Mouse (Mus musculus) hindbrain, embryonic 14.5 days (tissue): ENCODE data around the gene Usp15. TPM values are rescaled to one million over a fixed set of nuclear protein-coding genes. Genes with fewer than 3 reads are reported as not detected.

Source experiments
- ATAC-seq: fragments of 200-750 bp; cut with Nextera tagmentation; 2 replicates; pipeline ENCODE4 v1.8.0; 2017; ENCODE audit warnings: moderate number of reproducible peaks, mild to moderate bottlenecking, moderate TSS enrichment, moderate library complexity; ENCODE audit not compliant: low FRiP score
- DNase-seq: peaks from one replicate; pipeline ENCODE4 v3.0.0-alpha.2; 2015; ENCODE audit warnings: low spot score
- H3K27ac ChIP-seq: fragments of 300-500 bp; sonication (generic); 2 replicates; pipeline ENCODE4 v1.5.1; 2014; ENCODE audit warnings: mild to moderate bottlenecking, moderate library complexity
- H3K27me3 ChIP-seq: fragments of 300-500 bp; sonication (generic); 2 replicates; pipeline ENCODE4 v1.6.1; 2014; ENCODE audit warnings: mild to moderate bottlenecking, low read length, mixed read lengths; ENCODE audit not compliant: control insufficient read depth, insufficient read depth
- H3K36me3 ChIP-seq: fragments of 300-500 bp; sonication (generic); replicated peaks from 2 replicates; pipeline ENCODE4 v1.6.1; 2014; ENCODE audit not compliant: control insufficient read depth, insufficient read depth
- H3K4me1 ChIP-seq: fragments of 300-500 bp; sonication (generic); replicated peaks from 2 replicates; pipeline ENCODE4 v1.6.1; 2014; ENCODE audit warnings: antibody characterized with exemption, low read length, mixed read lengths; ENCODE audit not compliant: control insufficient read depth, insufficient read depth
- H3K4me2 ChIP-seq: fragments of 300-500 bp; sonication (generic); replicated peaks from 2 replicates; pipeline ENCODE4 v1.6.1; 2014; ENCODE audit warnings: mild to moderate bottlenecking, moderate library complexity
- H3K4me3 ChIP-seq: fragments of 300-500 bp; sonication (generic); replicated peaks from 2 replicates; pipeline ENCODE4 v1.5.1; 2014; ENCODE audit warnings: mild to moderate bottlenecking, low read length
- H3K9ac ChIP-seq: fragments of 300-500 bp; sonication (generic); 2 replicates; pipeline ENCODE4 v1.6.1; 2014
- H3K9me3 ChIP-seq: fragments of 300-500 bp; sonication (generic); 2 replicates; pipeline ENCODE4 v1.6.1; 2016; ENCODE audit warnings: low read length; ENCODE audit not compliant: control insufficient read depth
- WGBS: fragments of 180-500 bp; shearing (Covaris S2); extraction: QIAGEN DNeasy Blood & Tissue Kit; methylation state at CpG from one replicate; pipeline ENCODE4 v1.1.7; 2014; 5-methylcytosine and 5-hydroxymethylcytosine counted together
- microRNA-seq: library from miRNA; unstranded; fragments of <30 nt; microRNA quantifications from one replicate; pipeline ENCODE4, GENCODE M21; 2016
- polyA plus RNA-seq: library from polyadenylated mRNA; unstranded; fragments of >200 nt; fragmentation: Nextera tagmentation; extraction: Ambion mirVana; gene quantifications from 2 replicates; pipeline ENCODE4 v1.2.1, GENCODE M21; 2014

Usp15 gene
- polyA plus RNA-seq, 1 experiment from 2014 or later: 99.7 TPM

DNA sequence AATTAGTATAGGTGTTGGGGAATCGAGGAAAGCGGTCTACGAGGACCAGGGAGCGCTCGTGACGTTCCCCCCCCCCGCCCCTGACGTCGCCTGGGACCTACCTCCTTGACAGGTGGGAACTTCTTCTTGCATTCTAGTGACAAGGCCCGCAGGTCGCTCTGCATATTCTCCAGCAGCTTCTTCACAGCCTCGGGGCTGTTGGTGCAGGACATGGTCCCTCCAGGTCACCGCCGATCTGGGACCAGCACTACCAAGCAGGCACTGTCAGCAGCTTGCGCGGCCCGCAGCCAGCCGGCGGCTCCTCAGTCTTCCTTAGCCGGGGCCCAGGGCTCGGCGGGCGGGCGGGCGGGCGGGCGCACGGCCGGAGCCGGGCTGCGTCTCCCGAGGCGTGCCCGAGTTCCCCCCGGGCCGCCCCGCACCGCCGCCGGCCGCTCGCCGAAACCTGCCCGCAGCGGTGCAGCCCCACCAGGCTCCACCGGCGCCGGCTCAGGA lies 121.0 kb downstream of the Usp15 start:
- H3K9me3 ChIP-seq: no peaks in the 10 kb centered on the region
- H3K4me2 ChIP-seq: peak overlapping the region; percentile 83
- H3K36me3 ChIP-seq: no peaks in the 10 kb centered on the region; the same call in 1 of the 2 replicates
- under 1% methylated on average over 47 of the region's 48 CpGs for WGBS
- peak overlapping the region; percentile 75 for H3K27ac ChIP-seq
- peak; percentile 69; the same call in 1 of the 2 replicates for ATAC-seq
- H3K9ac ChIP-seq: peak overlapping the region; percentile 94
- H3K27me3 ChIP-seq: no peaks in the 10 kb centered on the region; the same call in 1 of the 2 replicates
- H3K4me3 ChIP-seq: peak overlapping the region; percentile 98
- peaks cover 14% of the 10 kb centered on the region for H3K4me1 ChIP-seq
- no peak for DNase-seq

DNA sequence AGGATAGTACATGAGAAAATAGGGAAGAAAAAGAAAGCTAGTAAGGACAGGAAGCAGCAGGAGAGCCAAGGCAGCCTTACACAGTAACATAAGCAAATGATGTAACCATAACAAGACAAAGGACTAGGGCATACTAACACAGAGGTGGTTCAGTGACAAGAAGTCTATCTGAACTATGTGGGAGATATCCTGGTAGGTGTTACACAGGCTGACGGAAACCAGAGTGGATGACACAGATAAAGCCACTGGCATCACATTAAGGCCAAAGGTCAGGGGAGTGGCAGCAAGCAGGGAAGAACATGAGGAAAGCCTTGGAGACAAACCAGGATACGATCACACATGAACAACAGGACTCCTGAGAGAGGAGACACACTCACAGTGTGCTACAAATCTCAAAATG lies 124.8 kb downstream of the Usp15 start:
- 93% methylated on average over 2 of the region's 2 CpGs for WGBS
- no peak overlapping the region for H3K4me3 ChIP-seq
- no peak for ATAC-seq

DNA sequence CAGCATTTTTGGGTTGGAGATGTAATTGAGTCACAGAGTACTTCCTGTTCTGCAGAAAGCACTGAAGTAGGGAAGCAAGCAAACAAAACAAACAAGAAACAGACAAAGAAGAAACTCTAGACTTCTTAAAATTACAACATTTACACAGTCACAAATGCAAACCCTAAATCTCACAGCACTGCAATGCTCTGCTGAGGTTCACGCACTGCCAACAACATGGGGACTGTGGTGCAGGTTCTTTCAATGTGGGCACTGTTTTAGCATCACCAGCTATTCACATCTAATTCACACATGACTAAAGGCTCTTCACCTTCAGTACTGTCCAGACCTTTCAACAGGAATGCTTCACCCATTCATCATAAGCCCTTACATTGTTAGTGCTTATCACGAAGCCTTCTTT lies 133.8 kb downstream of the Usp15 start:
- Histone ChIP-seq H3K4me2 (no peak overlapping the region), H3K9ac (no peak overlapping the region), H3K27me3 (no peaks in the 10 kb centered on the region), H3K27ac (no peak overlapping the region), H3K4me3 (no peak overlapping the region), H3K9me3 (no peaks in the 10 kb centered on the region), H3K36me3 (peaks cover 6% of the 10 kb centered on the region), H3K4me1 (no peaks in the 10 kb centered on the region)
- 93% methylated on average over 2 of the region's 2 CpGs for WGBS
- no peak for DNase-seq
- ATAC-seq: no peak

More for the DNA sequence above, 124.8 kb downstream of the Usp15 start:
- Histone ChIP-seq H3K9ac (no peak overlapping the region), H3K4me2 (no peak overlapping the region), H3K36me3 (peaks cover 5% of the 10 kb centered on the region; the same call in 1 of the 2 replicates), H3K27me3 (no peaks in the 10 kb centered on the region), H3K27ac (no peak overlapping the region), H3K9me3 (no peaks in the 10 kb centered on the region), H3K4me1 (peaks cover 13% of the 10 kb centered on the region)
- DNase-seq: no peak

DNA sequence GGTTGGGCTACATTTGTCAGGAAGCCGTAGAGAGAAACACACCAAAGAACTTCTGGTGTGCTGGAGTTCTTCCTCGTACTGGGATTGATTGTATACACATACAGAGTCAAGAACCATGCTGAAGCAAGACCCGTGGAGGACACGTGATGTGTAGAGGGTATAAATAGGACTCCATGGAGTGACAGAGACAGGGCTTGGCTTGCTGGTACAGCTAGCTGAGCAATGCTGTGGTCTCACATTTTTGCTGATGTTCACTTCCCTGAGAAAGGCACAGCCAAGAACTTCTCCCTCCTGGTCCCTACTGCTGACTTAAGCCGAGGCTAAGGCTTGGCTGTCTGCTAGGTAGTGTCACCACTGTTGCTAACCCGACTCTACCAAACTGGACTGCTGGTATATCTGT lies 136.0 kb downstream of the Usp15 start:
- ATAC-seq: no peak
- no peaks in the 10 kb centered on the region for H3K27me3 ChIP-seq
- H3K36me3 ChIP-seq: peaks cover 8% of the 10 kb centered on the region
- no peaks in the 10 kb centered on the region for H3K4me1 ChIP-seq
- H3K4me3 ChIP-seq: no peak overlapping the region
- no peak for DNase-seq
- WGBS: 94% methylated on average over 6 of the region's 6 CpGs
- H3K27ac ChIP-seq: no peak overlapping the region
- no peak overlapping the region for H3K4me2 ChIP-seq
- no peaks in the 10 kb centered on the region for H3K9me3 ChIP-seq
- no peak overlapping the region for H3K9ac ChIP-seq

DNA sequence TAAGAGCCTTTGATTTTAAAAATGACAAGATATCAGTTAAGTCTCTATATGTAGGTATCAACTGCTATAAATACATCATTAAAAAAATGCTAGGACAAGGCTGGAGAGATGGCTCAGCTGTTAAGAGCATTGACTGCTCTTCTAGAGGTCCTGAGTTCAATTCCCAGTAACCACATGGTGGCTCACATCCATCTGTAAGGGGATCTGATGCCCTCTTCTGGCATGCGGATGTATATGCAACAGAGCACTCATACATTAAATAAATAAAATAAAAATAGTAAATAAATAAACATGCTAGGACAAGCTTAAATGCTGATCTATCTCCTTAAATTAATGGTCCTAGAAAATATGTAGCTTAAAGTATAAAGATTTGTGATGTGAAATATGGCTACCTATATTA lies 139.7 kb downstream of the Usp15 start:
- Histone ChIP-seq H3K4me1 (no peaks in the 10 kb centered on the region), H3K27ac (no peak overlapping the region), H3K9me3 (no peaks in the 10 kb centered on the region), H3K36me3 (peaks cover 8% of the 10 kb centered on the region), H3K4me2 (no peak overlapping the region), H3K4me3 (no peak overlapping the region), H3K27me3 (no peaks in the 10 kb centered on the region), H3K9ac (no peak overlapping the region)
- no peak for ATAC-seq
- 90% methylated on average over 1 of the region's 1 CpGs for WGBS
- DNase-seq: no peak

DNA sequence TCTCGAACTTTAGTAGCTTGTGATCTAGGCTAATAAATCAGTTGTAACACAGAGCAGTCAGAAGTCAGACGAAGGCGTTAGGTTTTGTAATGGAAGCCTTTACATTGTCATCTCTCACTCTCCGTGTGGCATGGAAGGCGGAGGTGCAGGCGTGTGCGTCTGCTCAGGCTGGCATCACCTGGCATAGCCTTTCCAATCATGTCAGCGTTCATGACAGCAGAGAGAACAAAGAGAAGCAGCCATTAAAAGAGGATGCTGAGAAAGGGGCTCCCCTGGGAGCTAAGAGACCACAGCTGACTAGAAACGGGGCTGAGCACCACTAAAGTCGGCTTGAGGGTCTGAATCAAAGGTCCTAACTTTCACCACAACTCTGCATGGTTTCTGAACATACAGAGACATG lies 140.3 kb downstream of the Usp15 start:
- H3K27ac ChIP-seq: no peak overlapping the region
- ATAC-seq (no peak), DNase-seq (no peak)
- no peak overlapping the region for H3K9ac ChIP-seq
- H3K4me2 ChIP-seq: no peak overlapping the region
- peaks cover 9% of the 10 kb centered on the region for H3K36me3 ChIP-seq
- H3K4me1 ChIP-seq: no peaks in the 10 kb centered on the region
- WGBS: 64% methylated on average over 10 of the region's 10 CpGs
- no peaks in the 10 kb centered on the region for H3K9me3 ChIP-seq
- no peaks in the 10 kb centered on the region for H3K27me3 ChIP-seq
- no peak overlapping the region for H3K4me3 ChIP-seq

DNA sequence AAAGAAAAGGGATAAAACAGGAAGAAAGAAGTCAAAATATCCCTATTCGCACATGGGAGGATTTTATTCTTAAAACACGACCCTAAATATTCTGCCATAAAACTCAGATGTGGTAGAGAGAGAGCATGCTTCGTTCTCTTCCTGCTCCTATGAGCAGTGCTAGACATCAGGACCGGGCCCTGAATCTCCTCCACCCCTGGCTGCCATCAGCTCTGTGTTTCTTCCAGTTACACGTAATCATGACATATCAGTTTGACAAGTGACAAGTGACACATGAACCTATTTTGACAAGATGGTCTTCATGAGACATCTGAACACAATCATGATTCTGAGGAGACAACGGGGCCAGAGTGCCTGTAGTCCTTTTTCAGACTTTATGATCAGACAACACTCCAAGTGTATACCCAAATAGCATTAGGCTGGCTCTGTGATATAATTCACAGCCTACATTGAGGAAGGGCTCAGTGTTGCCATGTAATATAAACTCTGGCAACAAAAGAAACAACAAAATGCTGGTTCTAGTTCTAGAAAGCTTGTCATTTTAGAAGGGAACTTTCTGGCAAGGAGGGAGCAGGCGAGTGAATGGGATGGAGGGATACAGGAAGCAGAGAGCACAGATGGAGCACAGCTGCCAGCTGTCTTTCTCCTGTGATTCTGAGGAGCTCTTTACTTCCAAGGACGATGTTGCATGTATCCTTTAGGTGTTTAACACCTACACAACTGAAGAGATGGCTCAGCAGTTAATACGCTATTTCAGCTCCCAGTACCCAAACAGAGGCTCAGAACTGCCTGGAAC lies 141.4 kb downstream of the Usp15 start:
- Histone ChIP-seq H3K4me2 (no peak overlapping the region), H3K4me1 (no peaks in the 10 kb centered on the region), H3K9me3 (no peaks in the 10 kb centered on the region), H3K9ac (no peak overlapping the region), H3K27me3 (no peaks in the 10 kb centered on the region), H3K27ac (no peak overlapping the region), H3K4me3 (no peak overlapping the region), H3K36me3 (peaks cover 19% of the 10 kb centered on the region)
- ATAC-seq (no peak), DNase-seq (no peak)
- 90% methylated on average over 9 of the region's 9 CpGs for WGBS

Small RNAs within 50 kb of the gene (microRNA-seq; reads per million reads assigned to microRNA genes)
- gene Gm27920: 0.81 reads per million

Other genes starting within 250 kb of the Usp15 start
- 42.5 and 43.3 TPM in 2 replicates for gene Mon2, start 120.5 kb downstream of the Usp15 start, polyA plus RNA-seq
- gene Fam19a2, start 67.0 kb upstream of the Usp15 start, polyA plus RNA-seq: 46.9 and 53.4 TPM in 2 replicates